Mouse (Mus musculus): ENCODE results near the gene Sema4a.
A peak's percentile ranks its signal among the peaks of the same experiment; 100 is the strongest.

Gene Sema4a

DNA sequence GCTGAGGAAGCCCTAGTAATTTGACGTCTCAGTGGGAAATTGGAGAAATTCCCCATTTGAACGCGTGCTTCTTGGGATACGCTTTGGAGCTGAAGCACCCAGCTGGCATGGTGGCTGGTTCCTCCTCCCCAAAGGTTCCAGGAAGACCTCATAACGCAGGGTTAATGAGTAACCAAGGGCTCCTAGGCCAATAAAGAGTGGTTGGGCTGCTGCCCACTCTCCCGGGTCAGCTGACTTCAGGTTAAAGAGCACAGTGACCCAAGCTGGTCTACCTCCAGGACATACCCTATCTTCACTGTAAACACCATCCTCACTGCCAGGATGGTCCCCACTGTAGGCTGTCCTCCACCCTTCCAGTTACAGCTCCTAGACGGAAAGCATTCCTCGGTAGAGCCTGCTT lies 4.7 kb downstream of the Sema4a start:
- DNase-seq (ENCODE audit: low read depth, low spot score) = no peak

GRCm38 (mm10) chr3:88455588-88456264 lies 5.3 kb downstream of the Sema4a start:
- no peak for DNase-seq (ENCODE audit: low read depth, low spot score)

DNA sequence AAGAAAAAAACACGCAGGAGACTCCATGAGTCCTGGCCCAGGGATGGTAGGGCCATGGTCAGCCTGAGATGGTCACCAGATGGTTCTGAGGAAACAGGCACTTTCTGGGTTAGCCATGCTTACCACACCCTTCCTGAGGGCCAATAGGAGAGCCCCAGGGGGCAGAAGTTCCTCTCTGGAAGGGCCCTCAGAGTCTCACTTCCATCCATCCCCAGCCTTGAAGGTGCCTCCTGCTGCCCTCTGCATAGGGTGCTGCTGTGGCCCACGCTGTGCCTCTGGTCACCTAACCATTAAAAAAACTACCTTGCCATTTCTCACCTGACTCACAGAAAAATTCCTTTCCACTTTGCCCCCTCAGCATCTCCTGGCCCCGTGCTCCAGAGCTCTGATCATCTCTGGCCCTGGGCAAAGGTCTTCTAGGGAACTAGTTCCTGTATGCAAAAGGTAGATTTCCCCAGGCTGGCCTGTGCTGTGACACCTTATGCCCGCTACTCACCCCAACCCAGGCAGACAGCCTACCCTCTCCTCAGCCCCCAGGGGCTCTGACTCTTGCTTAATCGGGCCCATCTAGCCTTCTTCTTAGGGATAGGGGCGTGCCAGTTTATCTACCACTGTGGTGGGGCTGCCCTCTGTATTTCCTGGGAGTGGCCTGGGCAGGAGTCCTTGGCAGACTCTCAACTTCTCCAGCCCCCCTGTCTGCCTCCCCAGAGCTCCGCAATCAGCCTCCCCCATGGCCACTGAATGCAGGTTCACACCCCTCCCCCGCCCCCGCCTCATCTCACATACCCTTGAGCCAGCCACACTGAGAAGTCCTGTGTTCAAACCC lies 6.0 kb downstream of the Sema4a start:
- DNase-seq (ENCODE audit: low read depth, low spot score) = no peak

GRCm38 (mm10) chr3:88453986-88454385 lies 7.0 kb downstream of the Sema4a start:
- no peak for DNase-seq (ENCODE audit: low read depth, low spot score)

DNA sequence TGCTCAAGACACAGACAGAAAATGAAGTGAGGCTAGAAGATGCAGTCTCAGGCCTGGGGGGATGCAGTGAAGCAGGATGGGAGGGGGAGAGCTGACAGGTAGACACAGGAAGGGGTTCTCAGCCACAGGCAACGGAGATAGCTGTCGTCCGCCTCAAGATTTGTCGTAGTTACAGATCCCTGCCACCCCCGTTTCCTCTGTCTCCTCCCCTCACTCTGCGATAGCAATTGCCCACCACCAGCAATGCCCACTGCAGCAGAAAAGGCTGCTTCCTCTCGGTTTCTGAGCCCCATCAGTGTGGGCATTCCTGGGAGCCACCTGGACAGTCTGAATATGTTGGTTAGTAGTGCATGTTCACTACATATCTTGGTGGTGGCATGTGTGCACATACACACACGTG lies 7.6 kb downstream of the Sema4a start:
- DNase-seq (ENCODE audit: low read depth, low spot score) = no peak

DNA sequence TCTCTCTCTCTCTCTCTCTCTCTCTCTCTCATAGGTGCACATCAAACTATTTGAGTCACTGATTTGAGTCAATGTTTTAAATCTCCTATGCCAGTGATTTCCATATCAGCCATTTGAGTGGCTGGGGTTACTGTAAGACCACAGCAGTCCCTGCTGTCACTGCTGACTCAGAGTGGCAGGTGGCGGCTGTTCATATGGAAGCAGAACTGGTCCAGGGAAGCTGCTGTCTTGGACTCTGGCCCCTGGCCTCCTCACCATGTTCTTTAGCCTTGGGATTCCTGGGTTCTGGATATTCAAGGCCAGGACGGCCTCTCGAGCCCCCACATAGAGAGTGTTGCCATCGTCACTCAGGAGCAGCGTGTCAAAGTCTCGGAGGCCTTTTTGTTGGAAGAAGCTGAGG lies 8.3 kb downstream of the Sema4a start:
- no peak for DNase-seq (ENCODE audit: low read depth, low spot score)

GRCm38 (mm10) chr3:88452246-88452645 lies 8.7 kb downstream of the Sema4a start:
- no peak for DNase-seq (ENCODE audit: low read depth, low spot score)

DNA sequence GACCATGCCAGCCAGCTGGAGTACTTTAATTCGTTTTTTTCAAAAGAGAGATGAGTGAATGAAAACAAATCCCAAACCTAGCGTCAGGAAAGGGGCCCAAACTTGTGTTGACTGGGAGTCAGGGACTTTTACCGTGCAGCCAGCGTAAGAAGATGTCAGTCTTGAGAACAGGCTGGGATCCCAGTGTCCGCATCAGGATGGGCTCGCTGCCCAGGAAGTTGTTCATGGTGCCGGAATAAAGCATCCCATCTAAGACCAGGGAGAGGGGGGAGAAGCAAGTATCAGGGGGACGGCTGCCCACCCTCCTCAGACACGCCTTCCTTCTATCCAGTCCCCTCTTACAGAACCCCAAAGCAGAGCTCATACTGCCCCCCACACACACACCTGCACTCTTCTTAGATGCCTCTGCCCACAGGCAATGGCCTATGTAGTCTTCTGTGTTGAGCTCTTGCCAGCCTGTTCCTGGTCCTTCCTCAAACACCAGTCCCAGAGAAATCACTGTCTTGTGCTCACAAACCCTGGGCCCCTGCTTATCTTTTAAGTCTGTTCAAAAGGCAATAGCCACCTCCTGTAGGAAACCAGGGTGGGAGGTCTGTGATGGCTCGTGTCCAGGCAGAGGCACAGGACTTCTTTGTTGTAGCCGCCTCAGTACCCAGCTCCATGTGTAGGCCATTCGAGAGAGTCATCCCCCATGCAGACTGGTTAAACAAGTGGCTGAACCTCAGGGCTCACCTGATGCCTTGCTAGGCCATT lies 10.4 kb downstream of the Sema4a start:
- no peak for DNase-seq (ENCODE audit: low read depth, low spot score)

DNA sequence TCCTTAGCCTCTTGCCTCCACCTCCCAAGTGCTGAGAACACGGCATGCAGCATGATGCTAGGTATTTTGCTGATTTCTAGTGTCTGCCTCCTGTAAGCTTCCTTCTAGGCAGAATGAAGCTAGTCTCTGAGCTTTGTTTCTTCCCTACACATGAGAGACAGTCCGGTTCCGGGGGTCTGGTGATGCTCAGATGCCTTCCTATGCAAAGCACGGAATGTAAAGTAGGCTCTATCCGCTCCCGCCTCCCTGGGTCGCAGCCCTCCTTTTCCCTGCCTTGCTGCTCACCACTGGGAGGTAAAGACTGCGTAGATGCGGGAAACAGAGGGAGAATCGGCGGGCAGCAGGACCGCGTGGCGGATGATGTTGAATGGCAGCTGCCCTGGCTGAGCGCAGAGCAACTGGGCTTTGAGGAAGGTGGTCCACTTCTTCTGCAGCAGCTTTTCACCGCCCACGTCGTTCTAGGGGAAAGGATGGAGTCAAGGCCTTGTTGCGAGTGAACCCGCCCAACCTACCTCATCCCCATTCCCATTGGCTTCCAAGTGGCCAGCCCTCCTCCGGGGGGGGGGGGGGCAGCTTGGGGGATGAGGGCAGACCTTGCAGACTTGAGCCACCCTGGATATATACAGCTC lies 11.5 kb downstream of the Sema4a start:
- no peak for DNase-seq (ENCODE audit: low read depth, low spot score)

- DNase-seq (ENCODE audit: low read depth, low spot score) = no peak
Measured at GRCm38 (mm10) chr3:88448443-88448842, 12.5 kb downstream of the Sema4a start.

- DNase-seq (ENCODE audit: low read depth, low spot score) = no peak
Measured at GRCm38 (mm10) chr3:88447676-88448183, 13.3 kb downstream of the Sema4a start.

GRCm38 (mm10) chr3:88446471-88447123 lies 14.4 kb downstream of the Sema4a start:
- DNase-seq (ENCODE audit: low read depth, low spot score) = no peak

GRCm38 (mm10) chr3:88442888-88443287 lies 18.1 kb downstream of the Sema4a start:
- DNase-seq (ENCODE audit: low read depth, low spot score) = no peak

GRCm38 (mm10) chr3:88442488-88442887 lies 18.5 kb downstream of the Sema4a start:
- no peak for DNase-seq (ENCODE audit: low read depth, low spot score)

DNA sequence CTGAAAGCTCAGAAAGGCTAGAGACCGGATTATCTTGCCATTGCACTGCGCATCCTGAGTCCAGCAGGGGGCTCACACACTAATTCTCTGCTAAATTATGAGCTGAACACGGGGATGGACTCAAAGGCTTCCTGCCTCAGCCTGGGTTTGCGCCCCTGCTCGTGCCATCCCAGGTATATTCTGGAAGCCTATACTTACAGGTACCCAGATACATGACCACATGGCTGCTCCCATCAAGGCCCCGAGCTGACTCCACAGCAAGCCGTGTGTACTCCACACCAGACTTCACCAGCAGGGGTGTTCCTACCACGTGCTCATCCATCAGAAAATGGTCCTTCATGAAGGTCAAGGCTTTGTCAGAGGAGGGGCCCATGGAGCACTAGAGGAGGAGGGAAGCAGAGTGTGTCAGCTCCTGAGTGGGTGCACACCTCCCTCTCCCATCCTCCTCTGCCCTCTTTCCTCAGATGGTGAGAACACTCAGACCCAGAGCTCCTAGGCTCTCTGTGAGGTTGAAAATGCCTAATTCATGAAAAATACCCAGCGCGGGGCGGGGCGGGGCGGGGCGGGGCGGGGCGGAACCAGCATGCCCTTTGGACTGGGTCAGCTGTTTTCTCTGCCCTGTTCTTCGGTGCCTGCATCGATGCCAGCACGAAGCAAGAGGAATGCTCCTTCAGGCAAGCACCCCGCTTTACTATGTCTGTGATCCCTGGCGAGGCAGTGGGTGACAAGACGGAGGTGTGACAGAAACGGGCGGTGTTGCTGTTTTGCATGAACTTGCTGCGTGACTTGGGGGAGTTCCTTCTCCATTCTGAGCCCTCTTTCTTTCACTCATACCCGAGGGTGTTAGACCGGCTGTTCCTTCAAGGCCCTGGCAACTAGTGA lies 20.2 kb downstream of the Sema4a start:
- peak; percentile 63 for DNase-seq (ENCODE audit: low read depth, low spot score)

- DNase-seq (ENCODE audit: low read depth, low spot score) = no peak
Measured at GRCm38 (mm10) chr3:88439582-88439981, 21.4 kb downstream of the Sema4a start.

GRCm38 (mm10) chr3:88437454-88437853 lies 23.5 kb downstream of the Sema4a start:
- no peak for DNase-seq (ENCODE audit: low read depth, low spot score)

DNA sequence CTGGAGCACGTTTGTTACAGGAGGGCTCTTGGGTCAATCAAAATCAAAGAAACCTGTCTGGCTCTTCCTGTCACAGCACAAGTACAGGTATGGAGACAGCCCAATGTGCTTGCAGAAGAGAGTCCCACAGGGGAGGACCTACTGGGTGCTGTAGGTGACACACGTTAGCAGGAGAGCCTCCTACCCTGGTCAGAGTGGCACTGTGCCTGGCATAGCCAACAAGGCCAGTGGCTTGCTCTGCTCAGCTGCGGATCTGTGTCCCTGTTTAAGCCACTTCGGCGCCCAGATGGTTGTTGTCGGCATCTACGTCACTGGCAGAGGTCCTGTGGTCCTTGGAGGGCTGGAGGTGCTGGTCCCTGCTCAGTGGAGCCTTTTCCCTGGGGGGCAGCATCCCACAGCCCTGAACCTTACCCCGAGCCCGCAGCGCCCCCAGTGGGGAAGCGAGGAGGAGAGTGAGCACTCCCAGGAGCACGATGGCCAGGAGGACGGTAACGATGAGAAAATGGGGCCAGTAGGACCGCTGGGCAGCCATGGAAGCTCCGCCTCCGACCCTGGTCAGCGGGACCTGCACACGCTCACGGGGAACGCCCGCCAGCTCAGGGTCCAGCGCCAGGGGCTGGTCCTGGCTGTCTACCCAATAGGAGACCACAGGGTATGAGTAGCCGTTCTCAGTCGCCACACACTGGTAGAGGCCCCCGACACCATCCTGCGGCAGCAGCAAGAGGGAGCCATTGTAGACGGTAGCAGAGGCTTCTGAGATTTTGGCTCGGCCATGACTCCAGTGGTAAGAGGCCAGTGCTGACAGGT lies 24.4 kb downstream of the Sema4a start:
- DNase-seq (ENCODE audit: low read depth, low spot score) = peak; percentile 62

DNA sequence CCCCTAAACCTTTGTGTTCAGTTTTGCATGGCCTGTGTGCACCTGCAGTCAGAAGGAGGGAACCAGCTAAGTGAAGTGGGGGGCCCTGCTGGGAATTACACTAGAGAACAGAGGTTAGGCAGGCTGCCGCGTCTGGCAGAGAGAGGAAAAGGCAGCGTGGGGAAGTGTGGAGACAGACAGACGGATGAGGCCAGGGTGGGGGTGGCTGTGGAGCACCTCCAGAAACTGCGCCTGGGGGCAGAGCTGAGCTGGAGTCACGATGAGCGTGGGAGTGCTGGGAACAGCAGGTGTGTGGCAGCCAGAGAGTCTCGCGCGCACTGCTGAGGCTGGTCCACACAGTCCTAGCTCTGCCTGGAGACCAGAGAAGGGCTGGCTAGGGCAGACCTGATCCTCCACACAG lies 25.5 kb downstream of the Sema4a start:
- DNase-seq (ENCODE audit: low read depth, low spot score) = no peak
